Mouse (Mus musculus) CH12F3 (cell line): ENCODE measurements at regions not wholly inside any gene's neighbourhood (a gene's known extent, or its start where the extent isn't known, plus 50 kb on each side); places are given as distances from the start of the nearest gene placed in this dataset.

Experiments used
- in situ Hi-C: fragments of 300-500 bp; cut with MboI; formaldehyde crosslinking; loops from 2 replicates; pipeline ENCODE4 v1.14.3; 2020; ENCODE audit warnings: low sequenced_read_pairs

DNA sequence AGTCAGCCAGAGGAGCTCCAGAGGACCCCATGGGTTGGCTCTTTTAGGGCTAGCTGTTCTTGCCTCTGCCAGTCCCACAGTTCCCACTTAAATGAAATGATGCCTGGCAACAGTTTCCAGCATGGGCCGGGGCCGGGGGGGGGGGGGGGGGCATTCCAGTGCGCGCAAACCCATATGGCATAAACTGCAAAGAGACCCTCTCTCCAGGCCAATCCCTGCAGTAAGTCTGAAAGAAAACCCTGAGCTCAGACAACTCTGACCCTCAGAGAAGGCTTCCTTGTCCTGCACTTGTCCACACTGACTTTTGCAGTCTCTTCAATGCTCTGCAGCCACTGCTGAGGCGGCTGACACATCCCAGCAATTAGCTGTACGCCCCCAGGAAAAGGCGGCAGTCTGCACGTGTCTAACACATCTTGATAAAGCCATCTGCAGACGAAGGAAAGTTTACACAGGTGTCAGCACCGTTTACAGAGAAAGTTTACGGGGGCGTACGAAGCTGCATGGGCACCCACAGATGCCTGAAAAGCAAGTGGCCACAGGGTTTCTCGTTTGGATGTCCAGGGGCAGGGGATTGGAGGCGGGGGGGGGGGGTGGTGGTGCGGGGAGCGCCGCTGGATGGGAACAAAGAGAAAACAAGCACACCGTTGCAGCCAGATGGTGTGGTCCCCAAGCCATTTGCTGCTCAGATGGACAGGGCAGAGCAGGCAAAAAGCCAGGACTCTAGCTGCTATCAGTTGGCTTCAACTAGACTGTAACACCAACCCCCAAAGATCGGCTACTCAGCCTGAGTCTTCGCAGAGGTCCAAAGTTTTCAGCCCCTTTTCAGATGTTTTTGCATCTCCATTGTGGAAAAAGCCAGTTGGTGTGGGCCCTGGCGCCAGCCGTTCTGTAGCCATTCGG is 244.0 kb upstream of the Hs6st1 start:
- in situ Hi-C loops: no loop called here

DNA sequence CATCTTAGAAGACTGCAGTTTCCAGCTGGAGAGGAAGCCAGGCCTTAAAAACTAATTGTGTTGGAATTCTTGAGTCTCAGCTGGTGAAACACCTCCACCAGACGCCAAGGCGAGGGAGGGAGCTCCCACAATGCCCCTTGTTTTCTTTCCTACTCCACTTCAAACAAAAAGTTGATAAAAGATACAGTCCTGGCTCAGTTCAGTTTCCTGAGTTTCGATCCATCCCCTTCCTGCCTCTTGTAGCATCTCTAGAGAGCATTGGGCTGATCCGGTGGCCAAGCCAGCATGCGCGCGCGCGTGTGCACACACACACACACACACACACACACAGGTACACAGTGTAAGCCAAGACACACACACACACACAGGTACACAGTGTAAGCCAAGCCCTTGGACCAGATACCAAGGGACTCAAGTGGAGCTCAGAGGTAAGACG is 242.7 kb upstream of the Hs6st1 start:
- in situ Hi-C loops: loop anchor here (25.0 kb wide), 2 partner anchors 237 to 437 kb away; partner anchors contain the start of genes Hs6st1 and Neurl3

DNA sequence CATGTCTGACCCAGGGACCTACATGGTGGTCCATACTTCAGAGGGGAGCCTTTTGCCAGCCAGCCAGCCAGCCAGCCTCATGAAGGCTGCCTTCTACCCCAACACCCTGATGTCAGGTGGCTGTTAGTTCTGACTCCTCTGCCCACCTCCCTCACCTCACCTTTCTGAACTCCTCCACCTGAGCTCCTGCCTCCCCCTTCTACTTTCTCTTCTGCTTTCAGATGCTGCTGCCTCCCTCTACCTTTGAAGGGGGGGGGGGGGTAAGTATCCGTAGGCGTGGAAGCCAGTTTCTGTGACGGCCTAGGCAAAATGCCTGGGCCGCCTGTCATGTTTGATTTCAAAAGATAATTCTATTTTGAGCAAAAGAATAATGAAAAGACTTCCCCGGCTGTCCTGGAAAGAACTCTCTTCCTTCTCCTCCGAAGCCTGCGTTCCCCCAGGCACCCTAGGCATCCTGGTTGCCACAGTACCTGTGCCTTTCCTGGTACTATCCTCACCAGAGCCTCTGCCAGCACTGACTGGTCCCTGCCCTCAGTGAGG is 241.6 kb upstream of the Hs6st1 start:
- in situ Hi-C loops: loop anchor here (25.0 kb wide), 2 partner anchors 236 to 436 kb away; partner anchors contain the start of genes Hs6st1 and Neurl3

GRCm38 (mm10) chr1:35827471-35827870 is 240.7 kb upstream of the Hs6st1 start:
- in situ Hi-C loops: loop anchor here (25.0 kb wide), 2 partner anchors 235 to 435 kb away; partner anchors contain the start of genes Hs6st1 and Neurl3

- in situ Hi-C loops: loop anchor here (25.0 kb wide), 2 partner anchors 228 to 428 kb away; partner anchors contain the start of genes Hs6st1 and Neurl3
Measured at GRCm38 (mm10) chr1:35834180-35834579, 234.0 kb upstream of the Hs6st1 start.

DNA sequence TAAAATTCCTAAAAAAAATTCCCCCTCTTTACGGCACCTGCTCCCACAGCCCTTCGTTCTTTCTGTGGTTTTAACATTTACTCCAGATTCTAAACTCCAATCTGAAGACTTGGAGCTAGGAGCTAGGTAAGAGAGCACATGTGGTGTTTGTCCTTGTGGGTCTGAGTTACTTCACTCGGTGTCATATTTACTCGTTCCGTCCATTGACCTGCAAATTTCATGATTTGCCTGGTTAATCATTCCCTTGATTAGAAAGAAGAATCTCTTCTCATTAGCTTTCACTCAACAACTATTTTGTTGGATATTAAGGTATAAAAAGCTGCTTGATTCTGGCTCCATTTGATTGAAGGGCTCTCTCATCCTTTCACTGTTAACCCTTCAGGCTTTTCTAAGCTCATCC is 231.6 kb upstream of the Hs6st1 start:
- in situ Hi-C loops: loop anchor here (25.0 kb wide), 2 partner anchors 226 to 426 kb away; partner anchors contain the start of genes Hs6st1 and Neurl3

DNA sequence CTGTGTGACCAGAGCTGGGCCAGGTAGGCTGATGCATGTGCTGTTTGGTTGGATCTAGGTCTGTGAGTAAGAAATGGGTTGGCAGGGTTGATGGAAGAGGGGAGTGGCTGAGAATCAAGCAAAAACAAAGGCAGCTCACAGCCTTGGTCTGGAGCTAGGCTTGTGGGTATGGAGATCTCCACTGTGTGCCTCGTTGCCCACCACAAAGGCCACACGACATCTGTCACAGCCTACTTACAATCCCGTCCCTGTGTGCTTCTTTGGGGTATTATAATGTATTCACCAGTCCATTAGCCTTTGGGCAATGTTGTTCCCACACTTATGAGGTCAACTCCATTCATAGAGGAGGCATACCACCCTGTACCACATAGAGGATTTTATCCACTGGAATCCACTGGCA is 229.6 kb upstream of the Hs6st1 start:
- in situ Hi-C loops: loop anchor here (25.0 kb wide), 2 partner anchors 224 to 424 kb away; partner anchors contain the start of genes Hs6st1 and Neurl3

- in situ Hi-C loops: loop anchor here (25.0 kb wide), 2 partner anchors 223 to 423 kb away; partner anchors contain the start of genes Hs6st1 and Neurl3
Measured at GRCm38 (mm10) chr1:35839446-35839845, 228.8 kb upstream of the Hs6st1 start.

- in situ Hi-C loops: loop anchor here (25.0 kb wide), 2 partner anchors 221 to 421 kb away; partner anchors contain the start of genes Hs6st1 and Neurl3
Measured at GRCm38 (mm10) chr1:35841626-35842025, 226.6 kb upstream of the Hs6st1 start.

- in situ Hi-C loops: loop anchor here (25.0 kb wide), 2 partner anchors 220 to 420 kb away; partner anchors contain the start of genes Hs6st1 and Neurl3
Measured at GRCm38 (mm10) chr1:35842707-35843106, 225.5 kb upstream of the Hs6st1 start.

GRCm38 (mm10) chr1:35843566-35843965 is 224.6 kb upstream of the Hs6st1 start:
- in situ Hi-C loops: loop anchor here (25.0 kb wide), 2 partner anchors 219 to 419 kb away; partner anchors contain the start of genes Hs6st1 and Neurl3

DNA sequence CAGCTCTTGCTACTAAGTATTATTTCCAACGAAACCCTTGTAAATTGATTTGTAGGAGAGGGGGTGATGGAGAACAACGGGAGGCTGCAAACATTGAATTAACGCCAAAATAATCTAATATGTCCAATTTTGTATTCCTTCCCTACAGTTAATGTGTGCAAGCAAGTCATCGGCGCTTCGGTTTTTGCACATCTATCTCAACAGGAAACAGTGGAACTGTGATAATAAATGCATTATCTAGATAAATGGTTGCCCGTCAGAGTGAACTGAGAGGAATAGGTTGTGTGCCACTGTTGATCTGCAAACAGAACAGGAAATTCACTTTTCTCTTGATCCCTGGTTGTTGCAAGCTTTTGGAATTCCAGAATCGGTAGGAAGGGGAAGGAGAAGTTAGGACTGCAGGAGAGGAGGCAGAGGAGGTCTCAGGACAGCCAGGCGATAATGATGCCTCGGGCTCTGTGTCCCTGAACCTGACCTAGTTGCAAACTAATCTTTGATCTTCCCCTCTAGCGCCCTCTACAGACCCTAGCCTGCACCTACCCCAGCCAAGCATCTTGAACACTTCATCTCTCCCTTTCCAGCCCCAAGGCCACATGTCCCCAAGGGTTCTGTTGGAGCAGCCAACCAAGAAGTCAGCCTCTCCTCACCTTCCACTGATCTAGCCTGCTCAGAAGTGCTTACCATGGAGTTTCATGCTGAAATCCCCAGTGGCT is 221.8 kb upstream of the Hs6st1 start:
- in situ Hi-C loops: loop anchor here (25.0 kb wide), 2 partner anchors 216 to 416 kb away; partner anchors contain the start of genes Hs6st1 and Neurl3

DNA sequence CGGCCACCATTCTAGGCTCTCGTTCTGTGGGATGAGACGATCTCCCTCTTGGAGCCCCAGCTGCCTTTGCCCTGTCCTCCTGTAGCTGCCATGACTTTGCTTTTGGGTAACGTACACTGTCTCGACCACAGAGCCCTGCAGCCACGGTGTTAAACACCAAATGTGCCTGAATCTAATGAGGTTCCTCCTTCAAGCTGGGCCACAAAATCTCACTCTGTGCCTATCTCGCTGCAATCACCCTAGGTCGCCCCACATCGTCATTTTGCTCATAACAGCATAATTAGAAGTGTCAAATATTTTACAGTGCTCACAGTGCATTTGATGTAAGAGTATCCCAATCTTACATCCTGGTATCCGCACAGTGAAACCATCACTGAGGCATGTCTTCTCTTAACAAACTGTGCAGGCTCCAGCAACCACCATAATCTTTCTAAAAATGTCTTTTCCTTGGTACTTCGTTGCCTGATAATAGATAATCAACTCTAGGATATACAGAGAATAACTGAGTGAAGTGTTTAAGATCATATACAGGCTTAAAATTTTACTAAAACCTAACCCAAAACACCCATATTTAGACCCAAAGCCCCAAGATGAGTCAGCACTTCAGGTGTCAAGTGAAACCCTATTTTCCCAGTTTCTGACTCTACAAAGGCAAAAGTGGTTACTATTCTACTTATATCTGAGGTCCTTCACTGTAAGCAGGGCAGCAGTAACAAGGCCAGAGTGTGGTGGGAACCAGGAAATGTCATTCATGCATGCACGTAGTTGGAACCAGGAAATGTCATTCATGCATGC is 219.8 kb upstream of the Hs6st1 start:
- in situ Hi-C loops: loop anchor here (25.0 kb wide), 2 partner anchors 214 to 414 kb away; partner anchors contain the start of genes Hs6st1 and Neurl3

DNA sequence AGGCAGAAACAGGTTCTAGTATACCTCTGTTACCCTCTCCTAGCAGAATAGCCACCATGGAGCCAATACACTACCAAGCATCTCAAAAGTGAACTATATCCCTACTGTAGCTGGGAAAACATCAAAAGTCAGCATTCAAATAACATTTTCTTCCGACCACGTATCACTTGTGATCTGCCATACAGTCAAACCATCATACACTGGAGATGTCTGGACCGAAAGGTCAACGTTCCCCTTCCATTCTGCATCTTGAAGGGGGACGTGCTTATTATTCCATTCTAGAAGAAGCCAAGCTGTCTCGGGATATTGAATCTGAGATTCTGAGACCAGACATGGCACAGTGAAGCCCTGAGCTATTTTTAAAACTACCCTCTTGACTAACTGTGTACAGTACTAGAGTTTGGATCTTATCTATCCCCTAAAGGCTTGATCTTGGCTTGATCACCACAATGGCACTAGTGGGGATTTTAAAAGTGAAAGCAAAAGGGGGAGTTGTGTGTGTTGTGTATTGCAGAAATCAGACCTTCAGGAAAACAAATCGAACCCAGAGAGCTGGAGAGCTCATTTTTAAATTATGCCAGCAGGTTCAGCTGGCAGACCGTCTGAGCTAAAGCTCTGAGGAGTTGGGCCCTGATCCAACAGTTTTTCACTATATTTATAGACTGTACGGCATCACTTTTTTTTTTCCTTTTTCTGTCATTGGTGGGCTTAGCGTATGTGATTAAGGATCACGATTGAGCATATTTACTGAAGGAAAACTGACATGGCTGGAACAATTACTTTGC is 218.6 kb upstream of the Hs6st1 start:
- in situ Hi-C loops: loop anchor here (25.0 kb wide), 2 partner anchors 213 to 413 kb away; partner anchors contain the start of genes Hs6st1 and Neurl3

DNA sequence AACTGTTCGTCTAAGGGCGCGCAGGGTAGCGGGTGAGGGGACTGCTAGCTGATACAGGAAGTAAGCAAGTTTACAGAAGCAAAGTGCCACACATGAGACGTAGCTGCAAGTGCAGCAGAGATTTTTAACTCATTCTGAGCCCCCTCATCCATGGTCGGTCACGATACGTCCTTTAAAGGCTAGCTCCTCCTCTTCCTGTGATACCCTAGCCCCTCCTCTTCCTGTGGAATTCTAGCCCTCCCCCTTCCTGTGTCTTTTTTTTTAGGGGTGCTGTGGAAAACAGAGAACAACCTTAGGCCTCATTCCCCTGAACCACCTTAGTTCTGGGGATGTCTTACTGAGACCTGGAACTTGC is 218.0 kb upstream of the Hs6st1 start:
- in situ Hi-C loops: no loop called here

DNA sequence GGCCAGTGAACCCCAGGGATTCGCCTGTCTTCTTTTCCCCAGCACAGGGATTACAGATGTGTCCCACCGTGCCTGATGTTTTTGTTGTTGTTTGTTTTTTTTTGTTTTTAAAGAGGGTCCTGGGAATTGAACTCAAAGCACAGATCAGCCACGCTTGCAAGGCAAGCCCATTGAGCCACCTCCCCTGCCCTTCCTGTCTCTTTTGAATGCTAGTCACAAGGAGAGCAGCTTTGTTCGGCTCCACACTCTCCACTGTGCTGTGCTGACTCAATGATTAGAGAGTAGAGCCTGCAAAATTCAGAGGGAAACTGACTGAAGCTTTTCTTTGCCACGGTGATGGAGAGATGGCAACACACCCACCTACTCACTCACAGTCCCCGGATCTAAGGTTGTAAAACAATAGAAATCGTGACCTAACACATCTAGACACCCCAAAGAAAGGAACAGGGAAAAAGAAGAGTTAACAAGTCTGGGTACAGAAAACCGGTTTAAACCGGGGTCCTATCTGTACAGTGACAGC is 217.6 kb upstream of the Hs6st1 start:
- in situ Hi-C loops: no loop called here

DNA sequence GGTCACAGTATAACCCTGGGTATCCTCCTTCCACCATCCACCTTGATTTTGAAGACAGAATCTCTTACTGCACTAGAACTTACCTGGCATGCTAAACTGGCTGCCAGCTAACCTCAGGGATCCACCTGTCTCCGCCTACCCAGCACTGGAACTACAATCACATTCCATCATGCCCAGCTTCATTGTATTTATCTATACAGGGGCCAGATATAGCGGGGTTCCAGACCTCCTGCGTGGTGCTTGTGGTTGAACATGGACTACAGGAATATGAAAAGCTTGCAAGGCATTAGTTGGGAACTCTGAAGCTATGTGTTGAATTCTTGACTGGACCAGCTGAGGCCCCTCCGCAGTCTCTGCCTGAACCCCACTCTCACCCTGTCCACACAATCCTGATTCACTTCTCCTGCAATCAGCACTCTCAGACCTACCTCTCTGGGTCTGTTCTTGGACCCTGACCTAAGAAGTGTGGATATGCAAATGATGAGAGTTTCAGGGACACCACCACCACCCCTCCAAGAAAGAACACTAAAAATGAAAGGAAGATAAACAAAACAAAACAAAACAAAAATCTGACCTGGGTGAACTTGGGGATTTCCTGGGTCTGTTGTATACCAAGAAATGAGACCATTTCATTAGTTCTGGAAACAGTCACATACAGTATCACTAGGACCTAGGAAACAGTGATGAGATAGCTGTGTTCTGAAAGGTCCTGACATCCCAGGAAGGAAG is 216.4 kb upstream of the Hs6st1 start:
- in situ Hi-C loops: no loop called here

- in situ Hi-C loops: no loop called here
Measured at GRCm38 (mm10) chr1:35853018-35853417, 215.2 kb upstream of the Hs6st1 start.
